Mouse (Mus musculus): ENCODE measurements around the gene Skint4. TPM values are rescaled to one million over a fixed set of nuclear protein-coding genes. Genes with fewer than 3 reads are reported as not detected.

Gene Skint4
- polyA plus RNA-seq (2015; fragmentation: Nextera tagmentation; extraction: Ambion mirVana), result not detected in 2 replicates

GRCm38 (mm10) chr4:112071716-112072115, at the start of gene Skint4:
Gene Skint4 (plus strand): TSS chr4:112072016.
- Histone ChIP-seq H3K4me3 (no peak within 1 kb of the TSS), H3K4me2 (no peak within 1 kb of the TSS), H3K9me3 (no peaks in the 10 kb centered on the region), H3K27me3 (no peaks in the 10 kb centered on the region), H3K27ac (no peak within 1 kb of the TSS), H3K9ac (no peak within 1 kb of the TSS), H3K4me1 (no peaks in the 10 kb centered on the region), H3K36me3 (no peaks in the 10 kb centered on the region)
- no peak for ATAC-seq (ENCODE audit: insufficient number of reproducible peaks, insufficient read depth, low FRiP score, low TSS enrichment, low read depth)

Other genes with a start within 250 kb of the Skint4 start
- 0.63 and 1.6 TPM in 2 replicates for gene Slc5a9, start 169.1 kb upstream of the Skint4 start, polyA plus RNA-seq (2015; fragmentation: Nextera tagmentation; extraction: Ambion mirVana)
- not detected in 2 replicates for gene Skint8, start 152.6 kb upstream of the Skint4 start, polyA plus RNA-seq (2015; fragmentation: Nextera tagmentation; extraction: Ambion mirVana)
- gene Skint7, start 99.1 kb upstream of the Skint4 start, polyA plus RNA-seq (2015; fragmentation: Nextera tagmentation; extraction: Ambion mirVana), result not detected in 2 replicates
- not detected in 2 replicates for gene Skint1, start 65.7 kb upstream of the Skint4 start, polyA plus RNA-seq (2015; fragmentation: Nextera tagmentation; extraction: Ambion mirVana)
- not detected in 2 replicates for gene Skint3, start 160.2 kb downstream of the Skint4 start, polyA plus RNA-seq (2015; fragmentation: Nextera tagmentation; extraction: Ambion mirVana)